Mouse (Mus musculus): Measurements from ENCODE around the gene Gm17361. TPM values are rescaled to one million over a fixed set of nuclear protein-coding genes. Genes with fewer than 3 reads are reported as not detected.

The Gm17361 gene
- polyA plus RNA-seq (2014; fragmentation: Illumina TruSeq; extraction: RNeasy Lipid Tissue Mini Kit (QIAGEN cat#74804); ENCODE audit: low read depth, low replicate concordance), result not detected

GRCm38 (mm10) chrX:125003863-125004262 is at the start of gene Gm17361:
Gm17361 (plus strand) TSS chrX:125004163.

